Mouse (Mus musculus) thymus, postnatal 25 days (tissue): ENCODE measurements around the gene Gm8693.
"Not testable (repeated sequence)": the region's sequence is repeated elsewhere in the genome, so short reads cannot be mapped to it uniquely, and the experiment has no call there.

Experiments used
- DNase-seq: peaks from one replicate; pipeline ENCODE4 v3.0.0; 2022

Gm8693 gene

DNA sequence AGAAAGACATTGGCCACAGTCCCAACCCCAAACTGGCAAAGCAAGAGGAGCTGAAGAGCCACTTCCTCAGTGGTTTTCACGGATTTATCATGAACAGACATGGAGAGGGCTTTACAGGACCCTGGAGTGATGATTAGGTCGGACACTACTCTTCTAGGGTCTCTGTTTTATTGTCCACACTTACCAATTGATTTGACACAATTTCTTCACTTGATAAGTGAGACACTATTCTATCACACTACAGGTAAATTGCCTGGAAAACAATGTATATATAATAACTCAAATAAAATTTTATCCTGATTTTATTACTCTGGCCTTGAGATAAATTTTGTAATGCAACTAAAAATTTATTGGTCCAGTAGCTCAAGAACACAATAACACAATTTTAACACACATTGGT is at the start of gene Gm8693:
Gene Gm8693 (minus strand): TSS at position 101 of the 400 bp plus-strand sequence.
- not testable (repeated sequence) for DNase-seq

DNA sequence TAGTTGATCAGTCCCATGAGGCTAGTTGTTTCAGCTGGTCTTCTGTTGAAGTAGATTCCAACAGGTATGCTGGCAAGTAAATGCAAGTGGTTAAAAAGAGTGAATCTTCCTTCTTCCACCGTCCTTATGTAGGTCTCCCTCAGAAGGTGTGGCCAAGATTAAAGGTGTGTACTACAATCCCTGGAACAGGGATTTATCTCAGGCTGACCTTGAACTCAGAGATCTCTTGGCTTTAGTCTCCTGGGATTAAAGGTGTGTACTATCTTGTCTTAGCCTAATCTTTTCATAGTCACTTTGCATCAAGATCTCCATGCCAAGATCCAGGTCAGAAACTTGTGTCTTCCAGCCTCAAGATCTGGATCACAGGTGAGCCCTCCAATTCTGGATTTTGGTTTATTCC is 27.5 kb upstream of the Gm8693 start, which contains the start of gene Gm4567:
Gene Gm4567 (minus strand): TSS at position 101 of the 400 bp plus-strand sequence.
- DNase-seq: not testable (repeated sequence)

DNA sequence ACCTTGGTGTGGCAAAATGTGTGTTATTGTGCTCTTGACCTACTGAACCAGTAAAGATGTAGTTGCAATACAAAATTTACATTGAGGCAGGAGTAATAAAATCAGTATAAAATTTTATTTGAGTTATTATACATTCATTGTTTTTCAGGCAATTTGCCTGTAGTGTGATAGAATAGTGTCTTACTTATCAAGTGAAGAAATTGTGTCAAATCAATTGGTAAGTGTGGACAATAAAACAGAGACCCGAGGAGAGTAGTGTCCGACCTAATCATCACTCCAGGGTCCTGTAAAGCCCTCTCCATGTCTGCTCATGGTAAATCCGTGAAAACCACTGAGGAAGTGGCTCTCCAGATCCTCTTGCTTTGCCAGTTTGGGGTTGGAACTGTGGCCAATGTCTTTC is 34.4 kb downstream of the Gm8693 start, which contains the start of gene Vmn1r155:
Gene Vmn1r155 (plus strand): TSS at position 301 of the 400 bp plus-strand sequence.
- not testable (repeated sequence) for DNase-seq
